Mouse (Mus musculus): ENCODE results near the gene Glt28d2. TPM values are rescaled to one million over a fixed set of nuclear protein-coding genes. Genes with fewer than 3 reads are reported as not detected.

Glt28d2 gene
- polyA plus RNA-seq (2012; rRNA removed; ENCODE audit: low replicate concordance) = 1.4 and 1.7 TPM in 2 replicates

GRCm38 (mm10) chr3:85887239-85887827, at the start of gene Glt28d2, which contains the start of gene Gm37240:
Gene Glt28d2, minus strand, starts transcription at chr3:85887516.
Gene Gm37240, minus strand, starts transcription at chr3:85887518.

Other genes starting within 250 kb of the Glt28d2 start
- 8.8 and 9.0 TPM in 2 replicates for gene Fam160a1, start 70.2 kb downstream of the Glt28d2 start, polyA plus RNA-seq (2012; rRNA removed; ENCODE audit: low replicate concordance)
- gene Gm37240, start within 50 bp of the Glt28d2 start, polyA plus RNA-seq (2012; rRNA removed; ENCODE audit: low replicate concordance) = 41.7 and 57.3 TPM in 2 replicates
- 106 and 107 TPM in 2 replicates for gene Sh3d19, start 83.6 kb upstream of the Glt28d2 start, polyA plus RNA-seq (2012; rRNA removed; ENCODE audit: low replicate concordance)
- gene Prss48, start 115.0 kb upstream of the Glt28d2 start, polyA plus RNA-seq (2012; rRNA removed; ENCODE audit: low replicate concordance) = not detected in 2 replicates

All from duodenum, adult 2 months (tissue).